Mouse (Mus musculus): Measurements from ENCODE around the gene Socs3.

Socs3 gene

GRCm38 (mm10) chr11:118008843-118009242 is 39.0 kb upstream of the Socs3 start:
- TF ChIP-seq NANOG (IDR thresholded peaks at IDR 0.05; ENCODE audit: borderline replicate concordance, low read length) (no peak), POU5F1 (IDR thresholded peaks at IDR 0.05; ENCODE audit: borderline replicate concordance, low read length) (no peak), CTCF (conservative IDR thresholded peaks at IDR 0.05; ENCODE audit: low read length) (no peak)
- no peaks in the 10 kb centered on the region for H3K9me3 ChIP-seq (ENCODE audit: low read length)

GRCm38 (mm10) chr11:118008144-118008805 is 38.4 kb upstream of the Socs3 start:
- H3K4me1 ChIP-seq (replicated peaks; ENCODE audit: low read depth, low read length): peaks cover 100% of the 10 kb centered on the region
- peaks cover 85% of the 10 kb centered on the region for H3K36me3 ChIP-seq (ENCODE audit: insufficient read depth, low read length)
- H3K4me3 ChIP-seq (replicated peaks; ENCODE audit: low read length): peak overlapping the region; percentile 71
- H3K27me3 ChIP-seq (ENCODE audit: insufficient read depth, low read length): no peaks in the 10 kb centered on the region
- TF ChIP-seq CTCF (conservative IDR thresholded peaks at IDR 0.05; ENCODE audit: low read length) (no peak), POU5F1 (IDR thresholded peaks at IDR 0.05; ENCODE audit: borderline replicate concordance, low read length) (no peak), NANOG (IDR thresholded peaks at IDR 0.05; ENCODE audit: borderline replicate concordance, low read length) (no peak; the same call in 1 of the 2 replicates)
- H3K9me3 ChIP-seq (ENCODE audit: low read length): no peaks in the 10 kb centered on the region

More at GRCm38 (mm10) chr11:118008843-118009242, 39.0 kb upstream of the Socs3 start:
- peak overlapping the region; percentile 71 for H3K4me3 ChIP-seq (replicated peaks; ENCODE audit: low read length)
- no peaks in the 10 kb centered on the region for H3K27me3 ChIP-seq (ENCODE audit: insufficient read depth, low read length)
- H3K36me3 ChIP-seq (ENCODE audit: insufficient read depth, low read length): peaks cover 85% of the 10 kb centered on the region
- H3K4me1 ChIP-seq (replicated peaks; ENCODE audit: low read depth, low read length): peaks cover 100% of the 10 kb centered on the region

GRCm38 (mm10) chr11:118007460-118008143 is 37.8 kb upstream of the Socs3 start:
- Histone ChIP-seq H3K4me1 (replicated peaks; ENCODE audit: low read depth, low read length) (peaks cover 98% of the 10 kb centered on the region), H3K27me3 (ENCODE audit: insufficient read depth, low read length) (no peaks in the 10 kb centered on the region), H3K36me3 (ENCODE audit: insufficient read depth, low read length) (peaks cover 85% of the 10 kb centered on the region), H3K4me3 (replicated peaks; ENCODE audit: low read length) (peak overlapping the region; percentile 71), H3K9me3 (ENCODE audit: low read length) (no peaks in the 10 kb centered on the region)
- no peak for TF ChIP-seq CTCF (conservative IDR thresholded peaks at IDR 0.05; ENCODE audit: low read length)

GRCm38 (mm10) chr11:118004217-118004616 is 34.4 kb upstream of the Socs3 start:
- Histone ChIP-seq H3K36me3 (ENCODE audit: insufficient read depth, low read length) (peaks cover 88% of the 10 kb centered on the region), H3K9me3 (ENCODE audit: low read length) (no peaks in the 10 kb centered on the region), H3K27me3 (ENCODE audit: insufficient read depth, low read length) (no peaks in the 10 kb centered on the region), H3K4me1 (replicated peaks; ENCODE audit: low read depth, low read length) (peaks cover 97% of the 10 kb centered on the region), H3K4me3 (replicated peaks; ENCODE audit: low read length) (0 out of 2 replicates have a peak overlapping the region, but pooled peaks have one; percentile 71)
- no peak for TF ChIP-seq POU5F1 (IDR thresholded peaks at IDR 0.05; ENCODE audit: borderline replicate concordance, low read length)
- TF ChIP-seq NANOG (IDR thresholded peaks at IDR 0.05; ENCODE audit: borderline replicate concordance, low read length): no peak
- no peak for TF ChIP-seq CTCF (conservative IDR thresholded peaks at IDR 0.05; ENCODE audit: low read length)

DNA sequence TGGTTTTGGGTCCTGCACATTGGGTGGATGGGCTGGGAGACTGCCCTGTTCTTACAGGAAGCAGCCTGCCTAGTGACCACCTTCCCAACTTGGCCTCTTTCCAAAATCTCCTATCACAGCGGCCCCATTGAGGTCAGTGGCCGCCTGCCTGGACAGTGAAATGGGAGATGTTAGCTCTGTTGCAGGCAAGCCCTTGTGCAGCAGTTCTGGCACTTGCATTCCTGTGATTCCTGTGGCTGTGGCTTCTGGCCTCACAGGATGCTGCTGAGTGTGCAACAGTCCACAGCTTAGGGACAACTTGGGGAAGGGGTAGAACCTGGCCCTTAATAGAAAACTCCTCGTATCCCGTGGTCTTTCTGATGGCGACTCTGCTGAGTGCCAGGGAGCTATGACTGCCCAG is 33.9 kb upstream of the Socs3 start:
- TF ChIP-seq POU5F1 (IDR thresholded peaks at IDR 0.05; ENCODE audit: borderline replicate concordance, low read length) (no peak), CTCF (conservative IDR thresholded peaks at IDR 0.05; ENCODE audit: low read length) (no peak), NANOG (IDR thresholded peaks at IDR 0.05; ENCODE audit: borderline replicate concordance, low read length) (no peak)
- H3K9me3 ChIP-seq (ENCODE audit: low read length): no peaks in the 10 kb centered on the region
- H3K4me3 ChIP-seq (replicated peaks; ENCODE audit: low read length): no peak overlapping the region
- peaks cover 88% of the 10 kb centered on the region for H3K36me3 ChIP-seq (ENCODE audit: insufficient read depth, low read length)
- H3K27me3 ChIP-seq (ENCODE audit: insufficient read depth, low read length): no peaks in the 10 kb centered on the region
- H3K4me1 ChIP-seq (replicated peaks; ENCODE audit: low read depth, low read length): peaks cover 97% of the 10 kb centered on the region

- H3K9me3 ChIP-seq (ENCODE audit: low read length): no peaks in the 10 kb centered on the region
- no peak overlapping the region for H3K4me3 ChIP-seq (replicated peaks; ENCODE audit: low read length)
- peaks cover 89% of the 10 kb centered on the region for H3K36me3 ChIP-seq (ENCODE audit: insufficient read depth, low read length)
- H3K4me1 ChIP-seq (replicated peaks; ENCODE audit: low read depth, low read length): peaks cover 97% of the 10 kb centered on the region
- no peaks in the 10 kb centered on the region for H3K27me3 ChIP-seq (ENCODE audit: insufficient read depth, low read length)
- no peak for TF ChIP-seq NANOG (IDR thresholded peaks at IDR 0.05; ENCODE audit: borderline replicate concordance, low read length)
- no peak for TF ChIP-seq CTCF (conservative IDR thresholded peaks at IDR 0.05; ENCODE audit: low read length)
- no peak for TF ChIP-seq POU5F1 (IDR thresholded peaks at IDR 0.05; ENCODE audit: borderline replicate concordance, low read length)
These were observed 33.3 kb upstream of the Socs3 start for GRCm38 (mm10) chr11:118003176-118003575.

- Histone ChIP-seq H3K27me3 (ENCODE audit: insufficient read depth, low read length) (no peaks in the 10 kb centered on the region), H3K9me3 (ENCODE audit: low read length) (no peaks in the 10 kb centered on the region), H3K4me3 (replicated peaks; ENCODE audit: low read length) (no peak overlapping the region), H3K4me1 (replicated peaks; ENCODE audit: low read depth, low read length) (peaks cover 96% of the 10 kb centered on the region), H3K36me3 (ENCODE audit: insufficient read depth, low read length) (peaks cover 92% of the 10 kb centered on the region)
- no peak for TF ChIP-seq NANOG (IDR thresholded peaks at IDR 0.05; ENCODE audit: borderline replicate concordance, low read length)
- no peak for TF ChIP-seq CTCF (conservative IDR thresholded peaks at IDR 0.05; ENCODE audit: low read length)
- TF ChIP-seq POU5F1 (IDR thresholded peaks at IDR 0.05; ENCODE audit: borderline replicate concordance, low read length): no peak
These were observed 30.8 kb upstream of the Socs3 start for GRCm38 (mm10) chr11:118000565-118001215.

DNA sequence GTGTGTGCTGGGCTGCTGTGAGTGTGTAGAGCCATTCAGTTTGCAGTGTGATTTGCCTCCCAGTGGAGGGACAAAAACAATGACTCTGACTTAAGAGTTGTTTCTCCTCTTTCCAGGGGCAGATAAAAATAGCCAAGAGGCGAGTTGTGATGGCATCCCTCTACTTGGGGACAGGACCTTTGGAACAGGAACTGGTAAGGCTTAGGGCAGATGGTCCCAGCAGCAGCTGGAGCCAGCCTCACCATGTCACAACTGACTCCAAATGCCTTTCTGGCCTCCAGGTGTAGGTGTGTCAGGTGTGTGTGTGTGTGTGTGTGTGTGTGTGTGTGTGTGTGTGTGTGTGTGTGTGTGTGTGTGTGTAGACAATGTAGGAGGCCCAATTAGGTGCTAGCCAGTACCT is 30.2 kb upstream of the Socs3 start:
- Histone ChIP-seq H3K4me1 (replicated peaks; ENCODE audit: low read depth, low read length) (peaks cover 96% of the 10 kb centered on the region), H3K27me3 (ENCODE audit: insufficient read depth, low read length) (no peaks in the 10 kb centered on the region), H3K9me3 (ENCODE audit: low read length) (no peaks in the 10 kb centered on the region), H3K36me3 (ENCODE audit: insufficient read depth, low read length) (peaks cover 91% of the 10 kb centered on the region), H3K4me3 (replicated peaks; ENCODE audit: low read length) (no peak overlapping the region)
- TF ChIP-seq NANOG (IDR thresholded peaks at IDR 0.05; ENCODE audit: borderline replicate concordance, low read length) (no peak), CTCF (conservative IDR thresholded peaks at IDR 0.05; ENCODE audit: low read length) (no peak), POU5F1 (IDR thresholded peaks at IDR 0.05; ENCODE audit: borderline replicate concordance, low read length) (no peak)
